Mouse (Mus musculus) retina, adult 2 months (tissue): ENCODE data around the gene Pou3f1.

Experiments used
- DNase-seq: peaks from one replicate; pipeline ENCODE4 v3.0.0-alpha.2; 2012; ENCODE audit warnings: low read depth, low spot score

The Pou3f1 gene

GRCm38 (mm10) chr4:124656518-124656853, at the start of gene Pou3f1:
Gene Pou3f1, plus strand, starts transcription at chr4:124656807.
- no peak for DNase-seq

- DNase-seq, result no peak
Measured at GRCm38 (mm10) chr4:124607166-124607565, 49.4 kb upstream of the Pou3f1 start.

- no peak for DNase-seq
Measured at GRCm38 (mm10) chr4:124610066-124610465, 46.5 kb upstream of the Pou3f1 start.

- no peak for DNase-seq
Measured at GRCm38 (mm10) chr4:124610703-124611102, 45.9 kb upstream of the Pou3f1 start, which contains the start of gene 3100002H09Rik. Gene 3100002H09Rik, minus strand, starts transcription at chr4:124610803.

GRCm38 (mm10) chr4:124611768-124612167, 44.8 kb upstream of the Pou3f1 start:
- no peak for DNase-seq

DNA sequence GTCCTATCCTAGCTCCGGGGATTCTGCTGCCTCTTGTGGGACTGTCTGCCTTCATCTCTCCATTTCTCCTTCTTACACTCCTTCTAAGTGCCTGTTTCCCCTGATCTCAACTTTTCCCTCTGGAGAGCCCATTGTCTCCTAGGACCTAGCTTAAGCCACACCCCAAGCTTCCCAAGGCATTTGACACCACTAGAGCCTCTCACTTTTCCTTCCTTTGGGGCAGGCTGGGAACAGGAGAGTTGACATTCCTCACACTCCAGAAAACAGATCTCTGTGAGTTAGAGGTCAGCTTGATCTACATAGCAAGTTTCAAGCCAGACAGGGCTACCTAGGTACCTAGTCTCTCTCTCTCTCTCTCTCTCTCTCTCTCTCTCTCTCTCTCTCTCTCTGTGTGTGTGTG, 42.4 kb upstream of the Pou3f1 start:
- no peak for DNase-seq

GRCm38 (mm10) chr4:124615406-124615960, 41.1 kb upstream of the Pou3f1 start:
- DNase-seq, result no peak

DNA sequence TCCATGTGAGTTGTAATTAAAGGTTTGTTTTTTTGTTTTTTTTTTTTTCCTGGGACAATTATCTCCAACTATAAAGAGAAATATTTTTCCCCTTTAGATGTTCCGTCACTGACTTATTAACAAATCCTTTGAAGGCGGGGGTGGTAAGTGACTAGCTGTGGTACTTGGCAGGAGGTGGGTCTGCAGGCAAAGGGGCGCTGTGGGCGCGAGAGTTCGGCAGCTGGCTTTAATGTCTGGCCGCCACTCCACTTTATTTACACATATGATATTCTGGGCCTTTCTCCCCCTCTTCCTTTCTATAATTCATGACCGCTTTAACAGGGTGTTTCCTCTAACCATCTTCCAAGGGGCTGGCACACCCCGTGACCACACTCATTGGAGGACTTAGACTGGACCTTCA, 40.6 kb upstream of the Pou3f1 start:
- DNase-seq, result no peak

- no peak for DNase-seq
Measured at GRCm38 (mm10) chr4:124616636-124617035, 40.0 kb upstream of the Pou3f1 start.

DNA sequence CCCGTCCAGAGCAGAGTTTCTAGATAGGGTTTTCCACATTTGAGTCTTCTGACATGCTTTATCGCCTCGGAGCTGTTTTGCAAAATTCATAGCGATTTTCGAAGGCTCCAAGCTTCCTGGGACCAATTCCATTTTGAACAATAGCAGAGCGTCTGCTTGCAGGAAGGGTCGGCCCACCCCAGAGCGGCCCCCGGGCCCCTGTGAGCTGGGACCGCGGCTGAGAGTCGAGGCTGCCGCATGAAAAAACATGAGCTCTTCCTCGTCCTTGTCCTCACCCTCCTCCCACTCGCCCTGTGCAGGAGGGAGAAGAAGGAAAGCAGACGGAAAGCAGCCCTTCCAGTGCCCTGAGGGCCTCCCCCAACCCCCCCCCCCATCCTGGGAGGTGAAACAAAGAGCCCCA, 38.0 kb upstream of the Pou3f1 start:
- no peak for DNase-seq

- DNase-seq, result no peak
Measured at GRCm38 (mm10) chr4:124621406-124621805, 35.2 kb upstream of the Pou3f1 start.

GRCm38 (mm10) chr4:124622566-124622965, 34.0 kb upstream of the Pou3f1 start:
- DNase-seq, result no peak

GRCm38 (mm10) chr4:124624111-124624581, 32.5 kb upstream of the Pou3f1 start:
- DNase-seq, result no peak

DNA sequence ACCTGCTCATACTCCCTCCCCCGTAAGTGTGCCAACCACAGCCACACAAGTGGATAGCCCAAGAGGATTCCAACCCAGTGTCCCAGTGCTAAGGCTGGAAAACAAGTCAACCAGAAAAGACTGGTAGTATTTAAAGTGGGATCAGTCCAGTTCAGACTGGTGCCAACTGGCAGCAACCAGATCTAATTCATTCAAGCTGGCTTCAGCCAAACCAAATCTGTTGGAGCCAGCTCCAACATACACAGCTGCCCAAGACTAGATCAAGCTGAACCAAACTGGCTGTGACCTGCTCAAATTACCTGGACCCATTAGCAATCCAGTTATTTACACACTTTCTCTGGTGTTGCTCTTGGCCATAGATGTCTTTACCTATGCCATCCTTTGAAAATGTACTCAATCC, 29.8 kb upstream of the Pou3f1 start:
- DNase-seq, result no peak

- DNase-seq, result no peak
Measured at GRCm38 (mm10) chr4:124631456-124631855, 25.2 kb upstream of the Pou3f1 start.

DNA sequence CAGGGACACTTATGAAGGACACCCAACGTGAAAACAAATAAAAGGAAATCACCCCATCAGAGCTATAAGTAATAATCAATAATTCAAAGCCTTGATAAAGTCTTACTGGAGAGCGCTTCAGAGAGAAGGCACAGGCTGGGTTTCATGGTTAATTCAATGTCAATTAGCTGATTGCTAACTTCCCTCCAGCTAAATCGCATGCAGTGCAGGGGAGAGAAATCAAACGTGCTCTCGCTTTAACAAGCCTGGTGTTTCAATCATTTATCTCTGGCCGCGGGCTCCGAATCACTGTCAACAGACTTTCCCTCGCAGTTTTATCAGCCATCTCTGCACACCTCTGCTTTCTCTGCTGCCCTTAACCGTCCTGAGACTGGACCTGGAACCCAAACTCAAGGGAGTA, 23.8 kb upstream of the Pou3f1 start:
- DNase-seq, result no peak

- no peak for DNase-seq
Measured at GRCm38 (mm10) chr4:124633281-124633680, 23.3 kb upstream of the Pou3f1 start.

DNA sequence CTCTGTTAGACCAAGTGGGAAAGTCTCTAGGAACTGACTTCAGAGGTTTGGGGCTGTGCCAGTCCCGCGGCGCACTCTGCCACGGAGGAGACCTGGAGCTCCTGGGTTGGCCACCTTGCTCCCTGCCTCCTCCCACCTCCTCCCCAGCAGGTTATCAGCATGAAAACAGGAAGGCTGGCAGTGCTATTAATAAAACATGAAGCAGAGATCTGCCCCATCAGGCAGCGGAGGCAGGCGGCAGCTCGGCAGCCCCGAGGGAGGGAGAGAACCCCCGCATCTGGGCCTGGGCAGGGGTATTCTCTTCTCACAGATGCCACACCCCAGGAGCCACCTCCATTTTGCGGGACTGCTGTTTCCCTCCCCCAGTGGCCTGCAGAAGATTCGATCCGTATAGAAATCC, 16.9 kb upstream of the Pou3f1 start:
- DNase-seq, result no peak

GRCm38 (mm10) chr4:124643859-124644258, 12.7 kb upstream of the Pou3f1 start:
- DNase-seq, result no peak

- no peak for DNase-seq
Measured at GRCm38 (mm10) chr4:124644974-124645433, 11.6 kb upstream of the Pou3f1 start.

DNA sequence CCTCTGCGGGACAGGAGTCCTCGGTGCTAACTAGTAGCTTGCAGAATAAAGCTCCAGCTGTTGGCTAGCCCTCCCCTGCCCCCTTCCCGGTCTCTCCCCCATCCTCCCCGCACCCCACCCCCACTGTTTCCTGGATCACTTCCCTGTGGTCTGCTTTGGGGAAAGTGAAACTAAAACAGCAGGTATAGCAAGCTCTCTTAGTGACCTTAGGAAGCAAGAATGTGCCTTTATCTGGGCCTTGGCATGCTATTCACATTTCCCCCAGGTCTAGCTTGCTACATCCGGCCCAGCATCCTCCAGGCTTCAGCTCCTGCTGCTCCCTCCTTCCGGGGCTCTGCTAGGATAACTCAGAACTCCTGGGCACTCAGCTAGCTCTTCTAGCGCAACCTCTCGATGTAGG, 10.0 kb upstream of the Pou3f1 start:
- DNase-seq, result no peak

GRCm38 (mm10) chr4:124647909-124648308, 8.7 kb upstream of the Pou3f1 start:
- DNase-seq, result no peak

DNA sequence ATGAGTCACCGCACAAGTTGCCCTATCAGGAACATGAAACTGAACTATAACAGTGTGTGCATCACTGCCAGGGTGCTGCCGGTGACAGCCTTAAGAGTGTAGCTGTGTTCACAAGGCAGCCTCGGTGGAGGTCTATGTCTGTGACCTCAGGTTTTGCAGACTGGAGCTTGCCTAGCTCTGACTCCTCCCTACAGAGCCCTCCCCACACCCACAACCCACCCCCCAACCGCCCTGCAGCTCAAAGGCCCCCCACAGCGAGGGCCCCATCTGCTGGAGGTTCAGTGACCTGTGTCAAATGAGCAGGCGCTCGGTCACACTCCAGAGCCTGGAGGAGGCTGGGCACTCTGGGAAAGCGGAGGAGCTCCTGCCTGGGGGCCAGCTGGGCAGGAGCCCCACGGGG, 3.7 kb upstream of the Pou3f1 start:
- no peak for DNase-seq
